Mouse (Mus musculus) neutrophil, adult 5-6 weeks (primary cell): ENCODE results near the gene Phospho1. TPM values are rescaled to one million over a fixed set of nuclear protein-coding genes. Genes with fewer than 3 reads are reported as not detected.

Experiments used
- ATAC-seq: fragments of 151-379, 151-347 bp; 2 replicates; pipeline ENCODE4 v1.8.0; 2017; ENCODE audit warnings: mild to moderate bottlenecking, moderate TSS enrichment; ENCODE audit not compliant: insufficient number of reproducible peaks, poor library complexity, low FRiP score, severe bottlenecking; ENCODE audit errors: extremely low read depth
- total RNA-seq: library from RNA; stranded (forward); fragments of 200-1000 nt; gene quantifications from 2 replicates; pipeline ENCODE4 v1.2.3, GENCODE M21; 2017

Gene Phospho1
- total RNA-seq: 23.4 and 29.7 TPM in 2 replicates

DNA sequence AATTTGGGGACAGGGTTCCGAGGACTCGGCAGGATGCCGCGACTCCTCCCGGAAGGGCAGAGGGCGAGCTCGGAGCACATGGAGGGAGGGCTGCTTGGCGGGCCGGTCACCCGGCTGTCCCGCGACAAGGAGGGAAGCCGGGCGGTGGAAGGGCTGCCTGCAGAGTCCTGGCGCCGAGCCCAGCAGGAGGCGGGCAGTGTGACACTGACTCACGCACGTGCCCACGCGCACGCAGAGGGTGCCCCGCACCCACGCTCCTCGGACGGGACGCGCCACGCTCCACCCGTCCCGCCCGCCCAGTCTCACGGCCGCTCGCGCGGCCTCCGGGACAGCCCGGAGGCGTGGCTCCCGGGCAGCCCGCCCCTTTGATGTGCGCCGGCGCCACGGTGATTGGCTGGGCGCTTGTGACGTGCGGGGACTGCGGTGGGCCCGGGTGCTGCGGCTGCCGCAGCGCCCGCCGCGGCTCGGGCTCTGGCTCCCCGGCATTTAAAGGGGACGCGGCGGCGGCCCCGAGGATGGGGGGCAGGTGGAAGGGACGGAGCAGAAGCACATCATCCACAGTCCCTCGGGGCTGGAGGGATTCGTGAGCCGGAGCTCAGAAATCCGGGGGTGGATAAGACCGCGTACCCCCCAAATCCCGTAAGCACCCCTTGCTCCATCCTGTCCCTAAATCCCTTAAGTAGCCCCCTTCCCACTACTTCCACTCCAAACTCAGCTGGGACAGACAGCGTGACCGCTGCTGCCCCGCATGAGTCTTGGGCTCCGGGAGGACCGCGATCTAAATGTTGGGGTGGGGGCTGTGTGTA is at the start of gene Phospho1:
Phospho1 (plus strand) TSS at position 429 of the 806 bp plus-strand sequence.
- peak; percentile 66 for ATAC-seq

DNA sequence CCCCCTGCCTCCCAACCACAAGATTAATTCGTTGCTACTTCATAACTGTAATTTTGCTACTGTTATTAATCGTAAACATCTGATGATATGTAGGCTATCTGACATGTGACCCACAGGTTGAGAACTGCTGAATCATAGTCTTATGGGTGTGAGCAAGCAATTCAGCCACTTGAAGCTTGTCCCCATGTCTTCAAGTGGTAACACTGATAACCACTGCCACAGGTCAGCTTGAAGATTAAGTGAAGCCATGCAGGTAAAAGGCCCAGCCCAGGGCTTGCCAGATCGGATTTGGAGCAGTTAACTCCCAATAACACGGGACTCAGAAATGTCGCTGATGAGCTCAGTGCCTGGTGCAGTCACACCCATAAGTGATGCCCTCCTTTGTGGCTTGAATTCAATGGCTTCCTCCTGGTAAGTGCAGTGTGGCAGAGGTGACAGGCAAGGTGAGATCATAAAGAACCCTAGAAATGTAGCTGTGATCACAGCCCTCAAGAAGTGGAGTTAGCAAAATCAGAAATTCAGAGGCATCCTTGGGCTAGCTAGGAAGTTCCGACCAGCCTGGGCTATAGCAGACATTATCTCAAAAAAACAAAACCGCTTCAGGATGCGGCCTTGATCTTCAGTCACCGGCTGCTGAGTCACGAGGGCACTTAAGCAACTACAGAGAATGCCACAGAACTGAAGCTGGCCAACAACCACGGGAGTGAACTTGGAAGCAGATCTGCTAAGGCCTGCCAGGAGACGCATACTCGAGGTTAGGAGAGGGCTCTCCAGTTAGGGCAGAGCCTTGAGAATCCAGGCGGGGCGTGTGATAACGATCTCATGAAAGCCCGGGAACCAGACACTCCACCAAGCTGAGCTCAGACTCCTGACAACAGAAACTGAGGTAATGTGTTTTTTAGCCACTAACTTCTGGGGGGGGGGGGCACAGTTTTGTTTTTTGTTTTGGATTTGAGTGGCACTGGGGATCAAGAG is 46.7 kb upstream of the Phospho1 start:
- ATAC-seq: no peak

DNA sequence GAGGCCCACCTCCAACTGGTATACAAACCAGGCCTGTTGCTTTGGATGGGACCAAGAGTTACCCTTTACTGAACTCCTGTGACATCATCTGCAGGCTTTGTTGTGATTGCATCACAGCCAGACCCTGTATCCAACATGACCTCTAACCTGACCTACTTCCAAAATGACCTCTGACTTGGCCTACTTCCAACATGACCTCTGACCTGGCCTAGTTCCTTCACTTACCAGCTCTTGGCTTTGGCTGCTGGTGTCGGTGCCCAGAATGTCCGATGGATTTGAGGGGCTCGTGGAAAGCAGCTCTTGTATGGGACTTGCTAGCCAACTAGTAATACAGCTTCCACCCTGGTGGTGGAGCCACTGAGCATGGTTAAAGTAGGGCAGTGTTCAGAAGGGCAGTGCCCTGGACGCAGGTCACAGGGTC is 45.5 kb upstream of the Phospho1 start:
- ATAC-seq: peak; percentile 40

DNA sequence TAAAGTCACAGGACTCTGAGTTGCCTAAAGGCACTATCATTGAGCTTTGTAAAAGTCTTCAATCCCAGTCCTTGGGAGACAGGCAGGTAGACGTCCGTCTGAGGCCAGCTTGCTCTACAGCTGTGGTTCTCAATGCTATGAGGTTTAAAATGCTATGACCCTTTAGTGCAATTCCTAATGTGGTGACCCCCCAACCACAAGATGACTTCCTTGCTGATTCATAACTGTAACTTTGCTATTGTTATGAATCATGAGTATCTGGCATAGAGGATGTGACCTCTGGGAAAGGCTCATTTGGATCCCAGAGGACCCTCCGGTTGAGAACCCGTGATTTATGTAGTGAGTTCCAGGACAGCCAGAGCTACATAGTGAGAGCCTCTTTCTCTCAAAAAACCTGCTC is 44.9 kb upstream of the Phospho1 start:
- no peak for ATAC-seq

DNA sequence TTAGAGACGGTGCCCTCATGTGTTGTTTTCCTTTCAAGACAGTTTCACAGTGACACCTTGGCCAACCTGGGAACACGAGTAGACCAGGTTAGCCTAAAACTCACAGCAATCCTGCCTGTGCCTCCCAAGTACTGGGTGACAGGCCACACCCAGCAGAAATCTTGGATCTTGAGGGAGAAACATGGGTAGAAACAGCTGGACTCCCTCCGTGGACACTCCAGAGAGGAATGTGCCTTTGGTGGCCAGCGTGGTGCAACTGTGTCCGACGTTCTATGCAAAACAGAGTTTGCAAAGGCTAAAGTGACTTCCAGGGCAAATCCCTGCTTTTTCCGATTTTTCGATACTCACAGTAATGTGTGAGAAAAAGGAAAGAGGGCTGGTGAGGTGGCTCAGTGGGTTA is 43.8 kb upstream of the Phospho1 start:
- no peak for ATAC-seq

DNA sequence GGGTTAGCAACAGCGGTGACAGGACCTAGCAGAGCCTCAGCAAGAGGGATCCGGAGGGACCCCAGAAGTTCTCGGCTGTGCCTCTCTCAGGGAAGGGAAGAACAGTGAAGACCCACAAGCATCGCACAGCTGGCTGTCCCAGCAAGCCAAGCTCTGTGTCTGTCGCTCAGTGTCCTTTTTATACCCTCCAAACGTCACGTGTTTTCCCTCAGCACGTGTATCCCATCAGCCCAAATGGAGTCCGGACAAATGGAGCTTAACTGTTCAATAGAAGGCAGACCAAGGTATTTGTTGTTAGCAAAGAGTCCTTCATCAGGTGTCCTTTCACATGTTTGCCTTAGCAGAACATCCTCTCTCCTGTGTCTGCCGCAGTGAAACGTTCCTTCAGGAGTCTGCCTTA is 42.7 kb upstream of the Phospho1 start:
- ATAC-seq: no peak

DNA sequence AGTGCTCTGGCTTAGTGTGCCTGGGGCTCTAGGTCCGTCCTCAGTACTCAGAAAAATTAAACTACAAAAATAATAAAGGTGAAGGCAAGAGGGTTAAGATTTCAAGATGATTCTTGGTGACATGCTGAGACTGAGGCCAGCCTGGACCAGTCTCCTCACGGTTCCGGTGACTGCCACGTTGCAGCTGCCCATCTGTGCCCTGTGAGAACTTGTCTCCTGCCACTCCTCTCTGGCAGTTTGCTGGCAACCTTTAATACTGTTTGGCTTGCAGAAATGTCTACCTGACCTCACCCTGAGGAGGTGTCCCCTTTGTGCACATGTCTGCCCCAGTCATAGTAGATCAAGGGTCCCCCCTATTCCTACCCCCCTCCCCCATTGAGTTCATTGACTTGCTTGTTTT is 40.8 kb upstream of the Phospho1 start:
- ATAC-seq: no peak

DNA sequence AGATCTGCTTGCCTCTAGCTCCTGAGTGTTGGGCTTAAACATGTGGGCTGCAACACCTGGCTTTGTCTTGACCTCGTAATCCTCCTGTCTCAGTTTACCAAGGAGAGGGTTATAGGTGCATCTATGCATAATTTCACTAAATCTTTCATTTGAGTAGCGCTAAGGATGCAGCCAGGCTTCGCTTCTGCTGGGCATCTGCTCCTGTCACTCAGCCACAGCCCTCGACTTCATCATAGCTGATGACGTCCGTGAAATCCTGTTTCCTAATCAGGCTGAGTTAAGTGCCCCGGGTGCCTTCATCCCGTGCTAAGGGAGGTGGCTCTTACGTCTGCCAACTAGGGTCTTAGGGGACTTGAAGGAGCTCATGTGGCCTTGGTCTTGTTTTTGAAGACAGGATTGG is 40.3 kb upstream of the Phospho1 start:
- no peak for ATAC-seq

DNA sequence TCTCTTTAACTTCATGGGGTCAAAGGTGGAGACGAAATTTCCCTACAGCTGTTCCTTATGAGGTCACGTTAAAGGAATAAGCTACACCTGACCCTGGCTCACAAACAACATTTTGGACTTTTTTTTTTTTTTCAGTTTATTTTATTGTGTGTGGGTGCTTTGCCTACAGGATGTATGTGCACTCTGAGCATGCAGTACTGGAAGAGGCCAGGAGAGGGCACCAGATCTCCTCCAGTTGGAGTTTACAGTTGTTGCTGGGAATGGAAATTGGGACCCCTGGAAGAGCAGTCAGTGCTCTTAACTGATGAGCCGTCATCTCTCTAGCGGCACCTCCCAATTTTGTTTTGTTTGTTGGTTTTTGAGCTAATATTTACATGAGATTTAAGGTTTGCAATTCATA is 38.6 kb upstream of the Phospho1 start:
- ATAC-seq: no peak

DNA sequence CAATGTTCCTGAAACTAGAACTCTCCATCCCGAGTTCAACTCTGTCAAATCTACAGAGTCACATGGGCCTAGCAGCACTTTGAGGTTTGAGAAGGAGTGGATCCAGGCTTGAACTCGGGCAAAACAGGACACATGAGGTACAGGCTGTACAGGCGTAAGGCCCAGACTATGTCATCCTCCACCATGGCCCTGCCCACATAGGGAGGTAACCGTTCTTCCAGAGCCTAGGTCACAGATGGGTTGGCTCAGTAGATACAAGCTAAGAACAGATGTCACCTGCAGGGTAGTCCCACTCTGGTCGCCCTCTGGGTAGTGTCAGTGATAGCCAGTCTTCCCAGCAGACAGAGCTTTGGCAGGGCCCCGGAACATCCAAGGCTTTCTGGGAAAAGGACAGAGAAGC is 37.8 kb upstream of the Phospho1 start:
- ATAC-seq: no peak

DNA sequence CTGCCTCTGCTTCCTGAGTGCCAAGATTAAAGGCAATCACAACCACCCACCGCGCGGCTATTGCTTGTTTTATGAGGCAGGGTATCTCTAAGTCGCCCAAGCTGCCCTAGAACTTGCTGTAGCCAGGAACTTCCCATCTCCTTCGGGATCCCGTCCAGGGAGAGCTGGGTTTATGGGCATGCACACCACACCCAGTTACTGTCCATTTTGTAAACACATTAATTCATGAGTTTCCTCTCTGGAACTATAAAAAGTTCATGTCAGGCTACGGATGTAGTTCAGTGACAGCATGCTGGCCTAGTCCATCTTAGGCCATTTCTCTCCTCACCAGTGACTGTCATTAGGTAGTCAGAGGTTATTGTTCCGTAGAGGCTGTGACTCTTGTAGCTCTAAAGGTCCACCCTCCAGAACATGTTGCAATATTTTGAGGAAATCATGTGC is 34.8 kb upstream of the Phospho1 start:
- peak; percentile 52 for ATAC-seq

DNA sequence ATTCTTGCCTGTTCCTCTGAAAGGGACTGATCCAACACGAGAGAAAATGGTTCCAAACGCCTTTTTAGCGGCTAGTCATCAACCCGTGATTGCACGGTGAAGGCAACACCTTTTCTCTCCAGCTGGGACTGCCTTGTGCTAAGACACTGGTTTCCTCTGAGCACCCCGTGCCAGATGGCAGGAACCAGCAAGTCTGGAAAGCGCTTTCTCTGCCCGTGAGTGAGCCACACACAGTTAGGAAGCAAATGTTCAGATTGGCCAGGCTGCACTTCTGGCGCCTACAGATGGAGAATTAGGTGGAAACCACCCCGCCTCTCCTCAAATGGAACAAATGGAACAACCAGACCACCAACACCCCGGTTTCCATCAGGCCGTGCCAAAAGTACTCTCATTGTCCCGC is 32.5 kb upstream of the Phospho1 start:
- ATAC-seq: no peak

DNA sequence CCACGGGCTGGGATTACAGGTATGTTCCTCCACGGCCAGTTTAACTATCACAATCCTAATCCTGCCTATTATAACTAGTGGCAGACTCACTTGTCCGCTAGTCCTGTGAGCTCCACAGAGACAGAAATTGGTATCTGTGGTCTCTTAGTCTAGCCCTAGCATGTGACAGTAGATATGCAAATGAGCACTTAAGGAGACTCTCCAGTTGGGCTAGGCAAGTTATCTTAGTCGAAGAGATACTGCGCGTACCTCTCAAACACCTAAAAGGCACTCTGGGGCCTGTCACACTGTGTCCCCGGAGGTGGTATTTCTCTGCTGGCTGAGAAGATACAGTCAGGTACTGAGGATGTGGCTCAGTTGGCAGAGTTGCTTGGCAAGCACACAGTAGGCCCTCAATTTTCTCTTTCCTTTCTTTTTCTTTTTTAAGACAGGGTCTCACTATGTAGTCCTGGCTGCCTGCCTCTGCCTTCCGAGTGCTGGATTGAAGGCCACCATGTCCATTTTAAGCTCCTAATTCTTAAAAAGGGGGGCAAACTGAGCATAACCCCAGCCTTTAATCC is 31.3 kb upstream of the Phospho1 start:
- ATAC-seq: no peak

DNA sequence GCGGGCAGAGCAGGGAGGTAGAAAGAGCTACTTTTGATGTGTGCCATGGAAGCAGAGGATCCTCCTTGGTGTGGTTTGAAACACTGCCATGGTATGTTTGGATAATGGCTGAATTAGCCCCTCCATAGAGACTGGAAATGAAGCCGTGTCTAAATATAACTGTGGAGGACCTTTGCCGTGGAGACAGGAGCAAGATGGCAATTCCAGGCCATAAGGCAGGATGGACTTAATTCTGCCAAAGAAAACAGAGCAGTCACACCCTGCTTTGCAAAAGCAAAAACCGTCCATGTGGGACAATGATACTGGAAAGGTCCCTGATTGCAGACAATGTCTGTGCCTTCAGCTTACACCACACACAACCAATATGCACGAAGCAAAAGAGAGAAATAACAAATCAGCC is 30.1 kb upstream of the Phospho1 start:
- ATAC-seq: no peak

DNA sequence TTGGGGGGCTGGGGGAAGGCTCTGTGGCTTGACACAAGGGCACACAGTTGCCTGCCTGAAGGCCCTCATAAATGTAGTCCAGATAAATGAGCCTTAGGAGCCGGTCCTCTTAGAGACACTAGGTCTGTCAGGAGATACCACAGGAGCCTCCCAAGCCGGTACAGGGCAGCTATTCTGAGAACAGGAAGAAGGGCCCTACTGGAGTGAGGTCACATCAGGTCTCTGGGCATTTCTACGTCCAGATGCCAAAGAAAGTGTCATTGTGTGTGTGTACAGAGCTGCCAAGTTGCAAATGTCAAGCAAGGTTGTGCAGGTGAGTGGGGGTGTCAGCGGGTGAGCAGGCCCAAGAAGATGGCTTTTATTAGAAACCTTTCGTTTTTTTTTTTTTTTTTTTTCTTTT is 28.7 kb upstream of the Phospho1 start:
- no peak for ATAC-seq

DNA sequence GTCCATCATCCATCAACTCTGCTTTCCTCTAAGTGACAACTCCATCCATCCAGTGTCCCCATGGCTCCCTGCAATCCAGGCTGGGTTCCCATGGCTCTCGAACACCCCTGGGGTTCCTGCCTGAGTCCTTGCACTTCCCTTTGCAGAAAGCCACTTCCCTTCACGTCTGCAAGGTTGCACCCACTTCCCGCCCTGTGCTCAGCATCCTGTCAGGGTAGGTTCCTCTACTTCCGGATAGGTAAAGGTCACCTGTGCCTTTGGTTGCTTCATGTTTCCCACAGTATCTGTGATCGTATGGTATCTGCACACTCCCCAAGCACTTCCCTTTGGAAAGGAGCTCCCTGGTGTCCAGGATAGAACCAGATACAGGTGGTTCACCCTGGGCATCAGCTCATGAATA is 19.3 kb upstream of the Phospho1 start:
- peak; percentile 42; the same call in 1 of the 2 replicates for ATAC-seq

DNA sequence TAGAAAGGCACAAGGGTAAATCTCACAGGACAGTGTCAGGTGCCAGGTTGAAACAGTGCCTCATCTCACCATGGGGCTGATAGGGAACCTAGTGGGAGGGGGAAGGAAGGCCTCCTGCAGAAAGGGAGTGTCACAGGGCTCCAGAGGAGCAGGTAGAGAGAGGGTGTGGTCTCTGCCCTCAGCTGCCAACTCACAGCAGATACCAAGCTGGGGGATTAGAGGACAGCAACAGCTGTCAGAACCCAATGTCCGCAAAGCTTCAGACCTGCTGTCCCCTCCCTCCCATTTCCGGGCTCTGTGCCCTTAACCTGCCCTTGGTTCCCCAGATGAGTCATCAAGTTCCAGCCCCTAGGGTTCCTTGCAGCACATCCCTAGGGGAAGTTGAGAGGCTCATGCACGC is 18.8 kb upstream of the Phospho1 start:
- peak; percentile 87 for ATAC-seq

DNA sequence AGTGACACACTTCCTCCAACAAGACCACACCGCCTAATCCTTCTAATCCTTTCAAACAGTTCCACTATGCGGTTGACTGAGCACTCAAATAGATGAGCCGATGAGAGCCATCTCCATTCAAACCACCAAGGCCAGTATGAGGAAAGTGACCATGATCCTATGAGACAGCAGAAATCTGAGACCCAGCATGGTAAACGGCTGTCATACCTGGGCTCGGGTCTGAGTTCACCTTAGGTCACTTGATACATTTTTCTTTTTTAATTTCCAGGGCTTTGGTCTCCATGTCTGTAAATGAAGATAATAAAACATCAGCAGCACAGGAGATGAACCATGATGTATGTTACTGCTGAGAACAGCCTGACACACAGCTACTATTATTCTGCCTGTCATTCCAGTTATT is 16.4 kb upstream of the Phospho1 start:
- ATAC-seq: no peak

DNA sequence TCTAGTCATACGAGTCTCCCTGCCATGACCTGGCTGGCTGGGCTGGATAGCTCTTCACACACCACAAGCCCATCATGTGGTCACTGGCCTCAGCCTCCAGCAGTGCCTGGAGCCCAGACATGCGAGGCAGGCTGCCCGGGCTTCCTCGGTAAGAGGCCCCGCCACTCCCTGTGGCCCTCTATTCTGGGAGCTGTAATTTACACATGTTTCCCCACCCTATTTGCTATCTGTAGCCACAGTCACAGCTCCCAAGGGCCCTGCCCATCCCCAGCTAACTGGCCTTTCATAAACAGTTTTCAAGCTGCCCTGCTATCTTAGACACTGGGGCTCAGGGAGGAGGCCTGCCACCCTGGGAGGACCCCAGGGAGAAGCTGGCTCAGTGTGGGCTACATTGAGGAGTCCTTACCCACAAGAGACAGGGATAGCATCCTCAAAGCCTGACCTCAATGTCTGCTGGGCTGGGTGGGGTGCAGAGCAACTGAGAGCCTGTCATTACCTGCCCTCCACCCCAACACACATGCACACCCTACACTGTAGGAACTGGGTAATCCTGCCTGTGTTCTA is 15.8 kb upstream of the Phospho1 start:
- no peak for ATAC-seq
